Mouse (Mus musculus): ENCODE measurements around the gene Diaph3. TPM values are rescaled to one million over a fixed set of nuclear protein-coding genes. Genes with fewer than 3 reads are reported as not detected.

Gene Diaph3
- polyA plus RNA-seq, 1 experiment from 2014 or later, result 22.4 TPM

Small RNA genes lying within 50 kb of the gene (microRNA-seq; reads per million reads assigned to microRNA genes)
- gene Gm23438, result not detected

Data from kidney, embryonic 14.5 days (tissue).